Mouse (Mus musculus) cerebellum, adult 9-10 months (tissue): ENCODE measurements around the gene Prkar2a.

Experiments
- DNase-seq: peaks from one replicate; pipeline ENCODE4 v3.0.0; 2022

Prkar2a gene

DNA sequence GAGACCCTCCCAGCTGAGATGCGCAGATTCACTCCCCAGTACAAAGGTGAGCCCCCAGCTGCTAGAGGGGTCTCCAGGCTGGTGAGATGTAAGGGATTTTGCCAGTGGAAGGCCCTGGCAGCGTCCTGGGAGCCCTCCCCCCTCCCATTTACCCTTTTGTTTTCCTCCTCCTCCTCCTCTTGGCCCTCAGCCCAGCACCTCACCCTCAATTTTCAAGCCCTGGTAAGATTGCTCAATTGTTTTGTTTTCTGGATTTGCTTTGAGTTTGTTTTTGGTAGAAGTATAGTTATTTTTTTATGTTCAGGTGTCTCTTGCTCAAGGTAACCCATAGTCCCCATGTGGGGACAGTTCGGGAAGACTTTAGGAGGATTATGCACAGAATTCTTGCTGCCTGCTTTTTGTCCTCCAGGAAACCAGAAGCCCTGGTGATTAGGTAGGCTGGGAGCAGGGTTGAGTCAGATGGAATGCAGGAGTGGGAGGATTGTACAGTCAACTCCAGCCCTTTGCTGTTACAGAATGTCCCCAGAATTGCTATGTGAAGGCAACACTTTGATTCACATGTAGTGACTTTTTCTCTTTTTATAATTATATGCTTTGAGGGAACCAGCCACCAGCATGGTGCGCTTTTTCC is 107.4 kb downstream of the Prkar2a start:
- DNase-seq = no peak

DNA sequence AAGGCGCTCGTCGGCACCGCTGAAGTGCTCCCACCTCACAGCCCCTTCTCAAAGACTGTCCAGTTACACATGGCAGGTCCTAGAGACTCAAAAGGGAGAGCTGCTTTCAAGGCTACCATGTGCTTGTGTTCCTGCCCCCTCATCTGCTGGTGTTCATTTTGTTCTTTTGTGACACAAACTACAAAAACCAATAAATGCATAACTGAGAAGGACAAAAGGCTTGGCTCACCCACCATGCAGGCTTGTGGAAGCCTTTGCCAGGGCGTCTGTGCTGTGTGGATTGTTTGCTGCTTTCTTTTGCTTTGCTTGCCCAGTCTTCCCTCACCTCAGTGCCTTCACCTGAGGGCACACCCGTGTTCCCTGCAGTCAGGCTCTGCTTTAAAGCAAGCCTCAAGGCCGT is 108.4 kb downstream of the Prkar2a start:
- DNase-seq = no peak

DNA sequence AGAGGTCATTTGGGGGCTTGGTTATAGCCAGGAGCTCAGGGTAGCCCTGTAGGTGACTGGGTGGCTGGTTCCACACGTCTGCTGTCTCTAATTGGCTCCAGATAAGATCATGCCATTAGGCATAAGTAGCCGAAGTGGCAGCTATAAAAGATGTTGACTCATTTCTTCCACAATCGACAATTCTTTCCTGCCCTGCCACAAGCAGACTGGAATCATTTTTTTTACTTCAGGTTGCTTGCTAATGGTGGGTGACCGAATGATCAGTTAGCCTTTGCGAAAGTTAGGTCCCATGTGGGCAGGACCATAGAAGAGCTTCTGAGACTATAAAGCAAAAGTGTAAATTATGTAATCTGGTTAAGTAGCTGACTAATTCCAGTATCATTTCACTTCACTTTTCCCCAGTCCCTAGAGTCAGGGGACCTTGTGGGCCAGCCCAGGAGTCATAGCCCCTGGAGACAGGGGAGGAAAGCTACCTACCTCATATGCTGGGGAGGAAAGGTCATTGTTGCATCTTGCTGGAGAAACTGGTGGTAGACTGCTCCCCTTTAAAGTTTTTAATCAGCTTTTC is 109.5 kb downstream of the Prkar2a start:
- DNase-seq = no peak

DNA sequence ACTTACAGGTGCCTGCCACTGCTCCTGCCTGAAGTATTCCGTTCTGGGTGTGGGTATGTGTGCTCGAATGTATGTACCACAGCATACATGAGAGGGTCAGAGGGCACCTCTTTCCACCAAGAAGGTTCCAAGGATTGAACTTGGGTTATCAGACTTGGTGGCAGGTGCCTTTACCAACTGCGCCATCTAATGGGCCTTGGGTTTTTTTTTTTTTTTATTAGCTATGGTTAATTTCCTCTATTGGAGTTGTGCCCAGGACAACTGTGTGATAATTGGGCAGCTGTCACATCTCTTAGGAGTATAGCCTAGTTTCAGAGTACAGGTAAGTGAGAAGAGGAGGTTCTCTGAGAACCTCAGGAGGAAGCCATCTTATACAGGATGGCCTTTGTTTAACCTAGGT is 110.5 kb downstream of the Prkar2a start:
- peak; percentile 66 for DNase-seq
